Mouse (Mus musculus): Measurements from ENCODE around the gene Man1a2.

The Man1a2 gene

DNA sequence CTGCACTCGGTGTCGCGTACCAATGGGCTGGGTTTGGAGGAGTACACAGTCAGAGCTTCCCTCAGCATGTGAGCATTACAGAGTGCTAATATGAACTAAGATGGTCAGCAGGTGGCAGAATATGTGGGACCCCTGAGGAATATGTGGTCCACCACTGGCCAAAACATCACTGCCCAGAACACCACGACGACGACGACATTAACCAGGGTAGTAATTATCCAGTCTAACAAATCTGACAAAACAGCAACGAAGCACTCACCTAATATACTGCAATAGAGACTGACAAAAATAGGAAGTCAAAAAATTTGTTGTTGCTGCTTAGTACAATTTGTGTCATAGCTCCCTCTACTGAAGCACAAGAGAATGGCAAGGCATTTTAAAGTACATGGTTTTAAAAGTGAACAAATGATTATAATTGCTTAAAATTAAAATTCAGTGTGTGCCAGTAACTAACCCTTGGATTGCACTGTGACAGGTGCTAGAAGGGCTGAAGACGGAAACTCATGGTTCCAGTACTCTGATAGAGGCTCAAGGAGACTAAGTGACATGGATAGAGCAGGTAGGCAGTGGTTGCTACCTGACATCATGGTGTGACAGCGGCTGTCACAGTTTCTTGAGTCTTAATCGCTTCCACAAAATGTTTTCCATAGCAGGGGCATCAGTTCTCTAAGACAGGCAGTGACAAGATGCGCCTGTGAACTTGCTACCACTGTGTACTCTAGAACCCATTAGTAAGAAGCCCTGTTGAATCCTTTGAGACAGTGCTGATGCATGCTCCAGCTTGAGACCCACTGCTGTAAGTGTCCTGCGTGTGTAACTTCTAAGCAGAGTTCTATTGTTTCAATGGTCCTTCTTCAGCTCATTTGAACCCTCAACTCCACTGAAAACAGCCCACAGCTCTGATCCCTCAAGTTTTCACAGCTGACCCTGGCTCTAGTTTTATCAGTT lies 116.6 kb downstream of the Man1a2 start:
- no peak for DNase-seq (ENCODE audit: low spot score in 2 of 2)

DNA sequence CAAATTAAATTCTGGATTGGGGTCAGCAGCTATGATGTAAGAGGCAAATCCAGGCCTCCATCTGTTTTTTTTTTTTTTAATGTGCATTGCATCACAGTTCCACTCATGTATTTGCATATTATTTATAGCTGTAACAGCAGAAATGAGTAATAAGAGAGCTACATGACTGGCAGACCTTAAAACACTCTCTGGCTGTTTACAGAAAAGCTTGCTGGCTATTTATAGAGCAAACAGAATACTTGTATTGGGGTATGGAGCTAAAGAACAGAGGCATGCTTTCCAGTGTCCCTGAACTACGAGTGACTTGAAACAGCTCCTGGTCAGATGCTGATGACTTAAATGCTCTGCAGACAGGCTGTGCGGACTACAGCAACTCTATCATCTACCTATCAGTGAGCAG lies 121.7 kb downstream of the Man1a2 start:
- DNase-seq (ENCODE audit: low spot score in 2 of 2), result no peak

DNA sequence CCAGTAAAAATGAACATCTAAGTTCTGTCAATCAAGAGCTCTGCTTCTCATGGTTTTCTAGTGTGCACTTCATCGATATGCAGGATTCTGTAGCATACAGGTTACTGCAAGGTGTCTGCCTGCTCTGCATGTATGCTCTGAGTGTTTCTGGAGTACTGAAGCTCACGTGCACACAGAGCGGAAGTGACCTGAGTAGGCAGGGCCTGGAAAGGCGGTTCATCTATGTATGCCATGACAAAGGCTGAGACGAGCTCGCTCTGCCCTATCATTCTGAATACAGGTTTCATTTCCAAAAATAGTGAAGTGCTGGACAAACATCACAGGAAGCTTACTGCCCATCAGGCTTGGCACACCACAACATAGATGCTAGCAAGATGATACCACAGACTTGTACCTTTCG lies 122.8 kb downstream of the Man1a2 start:
- DNase-seq (ENCODE audit: low spot score in 2 of 2), result no peak

DNA sequence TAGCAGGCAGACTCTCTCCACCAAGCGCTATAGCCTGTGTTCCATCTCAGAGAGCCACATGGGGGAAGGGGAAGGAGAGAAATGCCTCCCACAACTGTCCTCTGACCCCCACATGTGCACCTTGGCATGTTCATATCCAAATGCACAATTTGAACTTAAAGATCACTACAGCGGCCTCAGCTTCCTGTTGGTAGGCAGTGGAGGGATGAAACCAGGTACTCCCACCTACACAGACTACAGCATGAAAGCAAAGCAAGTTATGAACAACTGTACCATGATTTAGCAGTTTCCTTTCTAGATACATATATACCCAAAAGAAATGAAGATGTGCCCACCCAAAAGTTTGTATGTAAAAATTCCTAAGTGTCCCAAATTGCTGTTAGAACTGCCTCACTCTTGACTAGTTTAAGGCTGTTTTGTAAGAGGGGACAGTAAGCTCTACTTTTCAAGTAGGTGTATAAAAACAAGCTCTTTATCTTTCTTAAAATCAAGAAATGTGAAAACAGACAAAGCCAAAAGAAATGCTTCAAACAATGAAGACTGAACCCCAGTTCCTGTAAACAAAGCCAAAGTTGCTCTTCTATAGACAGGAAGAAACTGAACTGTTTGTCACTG lies 123.6 kb downstream of the Man1a2 start:
- no peak for DNase-seq (ENCODE audit: low spot score in 2 of 2)

DNA sequence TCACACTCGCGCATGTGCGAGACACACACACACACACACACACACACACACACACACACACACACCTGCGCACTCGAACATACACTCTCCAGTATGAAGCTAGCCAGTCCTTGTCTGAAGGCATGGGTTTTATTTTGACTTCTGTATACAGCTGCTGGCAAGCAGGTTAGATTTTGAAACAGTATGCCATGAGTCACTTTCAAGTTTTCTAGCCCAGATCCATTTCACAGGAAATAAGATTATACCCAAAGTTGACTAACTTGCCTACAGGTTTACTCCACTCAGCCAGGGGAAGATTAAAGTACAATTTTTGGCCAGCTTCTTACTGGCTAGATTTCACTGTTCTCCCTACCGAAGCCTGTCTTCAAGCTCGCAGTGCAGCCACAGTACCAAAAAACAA lies 125.9 kb downstream of the Man1a2 start:
- DNase-seq (ENCODE audit: low spot score in 2 of 2), result no peak

DNA sequence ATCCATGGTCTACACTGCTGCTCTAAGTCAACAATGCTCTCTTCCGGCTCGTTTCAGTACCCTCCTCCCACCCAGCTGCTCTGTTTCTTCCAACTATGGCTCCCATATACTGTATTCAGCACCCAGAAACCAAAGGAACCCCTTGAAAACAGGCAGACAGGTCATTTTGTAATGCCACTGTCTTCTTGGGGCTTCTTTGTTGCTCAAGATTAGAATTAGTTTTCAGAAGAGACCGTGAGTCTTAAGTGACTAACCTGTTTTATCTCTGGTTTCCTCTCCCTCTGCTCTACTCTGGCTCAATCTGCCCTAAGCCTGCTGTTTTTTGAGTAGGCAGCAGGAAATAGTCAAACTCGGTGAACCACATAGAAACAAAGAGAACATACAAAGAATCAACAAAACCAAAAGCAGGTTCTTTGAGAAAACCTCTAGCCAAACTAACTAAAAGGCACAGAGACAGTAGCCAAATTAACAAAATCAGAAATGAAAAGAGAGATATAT lies 127.0 kb downstream of the Man1a2 start:
- no peak for DNase-seq (ENCODE audit: low spot score in 2 of 2)

DNA sequence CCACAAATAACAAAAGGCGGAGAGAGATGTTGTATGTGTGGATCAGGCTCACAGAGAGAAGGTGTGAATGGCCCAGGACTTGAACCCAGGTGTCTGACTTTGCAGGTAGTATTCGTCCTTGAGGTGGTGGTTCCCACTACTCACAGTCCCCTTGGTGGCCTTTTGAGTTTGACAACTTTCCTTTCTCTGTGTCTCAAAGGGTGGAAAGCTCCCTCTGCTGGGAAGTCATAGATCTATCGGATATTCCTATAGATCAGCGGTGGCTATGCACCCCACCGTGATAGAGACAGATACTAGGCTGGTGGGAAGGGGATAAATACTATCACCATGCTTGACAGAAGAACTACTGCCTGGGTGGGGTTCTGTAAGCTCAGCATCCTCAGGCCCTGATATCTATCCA lies 130.5 kb downstream of the Man1a2 start:
- no peak for DNase-seq (ENCODE audit: low spot score in 2 of 2)

DNA sequence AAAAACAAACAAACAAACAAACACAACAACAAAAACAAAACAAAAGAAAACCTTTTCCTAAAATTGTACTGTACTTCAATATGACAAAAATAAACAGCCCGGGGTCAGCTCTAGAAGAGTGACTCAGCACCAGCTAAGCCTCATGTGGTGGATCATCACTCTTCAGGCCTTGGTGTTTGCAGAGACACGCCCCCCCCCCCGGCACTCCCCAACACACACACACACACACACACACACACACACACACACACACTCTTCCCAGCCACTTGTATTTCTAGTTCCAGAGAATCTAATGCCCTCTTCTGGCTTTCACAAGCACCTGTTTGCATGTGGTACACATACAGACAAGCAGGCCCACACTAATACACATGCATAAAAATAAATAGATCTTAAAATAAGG lies 133.1 kb downstream of the Man1a2 start:
- DNase-seq (ENCODE audit: low spot score in 2 of 2), result no peak

DNA sequence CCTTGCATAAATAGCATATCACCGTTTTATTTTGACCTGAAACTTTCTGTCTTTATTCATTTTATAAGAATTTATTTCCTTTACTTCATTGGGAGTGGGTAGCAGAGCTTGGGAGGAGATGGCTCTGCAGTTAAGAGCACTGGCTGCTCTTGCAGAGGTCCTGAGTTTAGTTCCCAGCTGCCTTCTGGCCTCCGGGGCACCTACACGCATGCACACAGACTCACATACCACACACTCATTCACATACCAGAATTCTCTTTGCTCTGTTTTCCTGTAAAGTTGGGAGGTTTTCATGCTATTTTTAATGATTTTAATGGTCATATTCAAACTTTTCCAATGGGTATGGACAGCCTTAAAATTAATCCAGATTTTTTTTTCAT lies 137.4 kb downstream of the Man1a2 start:
- DNase-seq (ENCODE audit: low spot score in 2 of 2), result no peak

DNA sequence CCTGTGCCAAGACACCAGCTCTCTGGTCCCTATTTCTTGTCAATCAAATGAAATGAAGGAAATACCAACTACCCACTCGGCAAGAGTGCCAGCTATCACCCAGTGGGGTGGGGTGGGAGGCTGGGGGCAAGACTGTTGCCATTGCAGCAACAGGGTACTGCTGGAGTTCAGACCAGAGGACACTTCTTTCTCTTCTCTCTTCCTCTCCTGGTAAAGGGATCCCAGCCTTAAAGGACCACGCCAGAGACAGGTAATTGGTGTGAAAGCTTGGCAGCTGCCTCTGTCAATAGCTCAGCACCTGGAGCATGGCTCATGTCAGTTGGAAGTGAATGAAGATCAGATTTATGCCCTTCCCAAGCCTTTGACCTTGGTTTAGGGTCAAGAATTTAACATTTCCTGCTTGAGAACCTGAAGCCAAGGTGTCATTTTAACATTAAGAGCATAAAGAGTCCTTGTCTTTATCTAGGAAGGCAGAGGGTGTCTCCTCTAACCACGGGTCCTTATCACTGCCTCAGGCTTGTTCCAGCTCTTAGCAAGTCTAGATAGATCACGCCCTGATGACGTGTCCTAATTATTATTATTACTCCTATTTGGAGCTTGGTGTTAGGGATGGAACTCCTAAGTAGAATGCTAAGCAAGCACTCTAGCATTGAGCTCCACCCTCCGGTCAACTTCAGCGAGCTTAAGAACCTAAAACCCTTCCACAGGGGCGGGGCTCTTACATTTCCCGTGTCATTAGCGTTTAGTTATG lies 138.0 kb downstream of the Man1a2 start:
- peak in 1 of 2 experiments; percentile 28 for DNase-seq (ENCODE audit: low spot score in 2 of 2)

DNA sequence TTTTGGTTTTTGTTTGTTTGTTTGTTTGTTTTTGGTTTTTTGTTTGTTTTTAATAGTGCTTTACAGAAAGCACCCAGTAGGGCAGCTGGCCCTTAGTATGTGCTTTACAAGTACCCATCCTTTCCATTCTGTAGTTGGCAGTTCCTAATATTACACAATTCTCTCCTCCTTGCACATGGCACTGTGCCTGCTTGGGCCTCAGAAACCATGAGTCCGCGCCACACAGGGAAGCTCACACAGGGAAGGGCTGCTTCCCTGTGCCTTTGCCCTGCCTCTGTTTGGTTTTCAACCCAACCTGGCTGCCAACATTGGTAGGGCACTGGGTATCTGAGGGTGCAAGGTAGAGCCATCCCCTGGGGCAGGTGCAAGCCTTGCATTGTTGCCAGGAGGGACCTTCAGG lies 148.6 kb downstream of the Man1a2 start:
- no peak for DNase-seq (ENCODE audit: low spot score in 2 of 2)

DNA sequence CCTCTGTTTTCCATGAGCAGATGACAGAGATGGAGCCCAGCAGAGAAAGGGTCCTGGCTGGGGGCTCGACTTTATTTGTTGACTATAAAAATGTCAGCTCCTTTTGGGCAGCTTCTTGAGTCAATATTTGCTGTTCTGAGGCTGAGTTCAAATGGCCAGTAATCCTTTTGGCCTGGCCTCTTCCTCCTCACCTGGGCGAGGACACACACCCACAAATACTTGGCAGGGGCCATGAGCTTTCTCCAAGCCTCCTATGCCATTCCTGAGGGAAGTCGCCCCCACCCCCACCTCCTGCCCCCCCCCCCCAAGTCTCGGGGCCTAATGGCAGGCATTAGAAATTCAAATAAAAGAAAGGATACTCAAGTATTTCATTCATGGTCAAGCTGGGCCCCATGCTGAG lies 149.4 kb downstream of the Man1a2 start:
- DNase-seq (ENCODE audit: low spot score in 2 of 2), result no peak

DNA sequence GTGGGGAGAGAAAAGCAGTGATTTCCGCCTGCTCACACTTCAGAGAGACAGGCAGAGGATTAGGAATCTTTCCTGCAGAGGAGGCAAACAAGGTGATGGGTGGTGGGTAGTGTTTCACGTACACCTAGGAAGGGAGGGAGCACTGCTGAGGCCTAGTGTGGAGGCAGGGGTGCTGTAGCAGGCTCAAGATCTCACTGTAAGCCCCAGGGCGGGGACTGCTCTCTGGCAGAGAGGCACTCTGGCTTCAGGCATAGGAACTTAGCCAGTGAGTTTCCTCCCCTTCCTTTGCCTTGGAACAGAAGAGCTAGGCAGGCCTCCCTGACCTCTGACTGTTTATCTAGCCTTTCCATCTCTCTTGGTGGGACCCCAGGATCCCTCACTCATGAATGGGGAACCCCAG lies 150.0 kb downstream of the Man1a2 start:
- DNase-seq (ENCODE audit: low spot score in 2 of 2), result no peak

DNA sequence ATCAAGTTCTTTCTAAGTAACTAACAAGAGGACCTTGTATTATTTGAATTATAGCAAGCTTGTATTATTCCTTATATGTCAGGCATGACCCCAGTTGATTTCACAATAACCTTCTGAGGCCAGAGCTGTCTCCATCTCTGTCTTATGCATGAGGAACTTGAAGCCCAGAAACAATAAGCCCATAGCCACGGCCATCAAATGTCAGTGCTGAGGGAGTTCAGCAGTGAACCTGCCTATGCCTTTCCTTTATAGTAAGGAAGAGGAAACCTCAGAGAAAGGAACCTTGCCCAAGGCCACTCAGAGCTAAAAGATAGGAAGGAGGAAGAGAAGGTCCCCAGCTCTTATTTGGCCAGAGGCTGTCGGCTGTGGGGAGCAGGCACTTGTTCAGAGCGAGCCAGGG lies 150.9 kb downstream of the Man1a2 start:
- no peak for DNase-seq (ENCODE audit: low spot score in 2 of 2)

DNA sequence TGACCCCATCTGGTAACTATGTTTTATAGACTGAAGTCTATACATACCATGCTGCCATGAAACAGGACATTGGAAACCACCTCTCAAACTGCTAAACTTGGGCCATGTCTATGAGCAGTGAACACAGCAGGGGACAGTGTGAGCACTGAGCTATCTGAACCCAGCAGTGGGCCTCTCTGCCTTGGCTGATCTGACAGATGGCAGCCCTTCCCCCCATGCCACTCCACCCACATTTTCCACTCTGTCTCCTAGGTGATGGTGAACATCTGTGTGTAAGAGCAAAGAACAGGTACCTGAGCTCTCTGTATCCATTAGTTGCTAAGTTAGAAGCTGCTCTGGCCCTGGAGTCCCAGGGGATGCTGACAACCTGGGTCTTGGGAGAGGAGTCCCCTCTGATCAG lies 151.9 kb downstream of the Man1a2 start:
- no peak for DNase-seq (ENCODE audit: low spot score in 2 of 2)

DNA sequence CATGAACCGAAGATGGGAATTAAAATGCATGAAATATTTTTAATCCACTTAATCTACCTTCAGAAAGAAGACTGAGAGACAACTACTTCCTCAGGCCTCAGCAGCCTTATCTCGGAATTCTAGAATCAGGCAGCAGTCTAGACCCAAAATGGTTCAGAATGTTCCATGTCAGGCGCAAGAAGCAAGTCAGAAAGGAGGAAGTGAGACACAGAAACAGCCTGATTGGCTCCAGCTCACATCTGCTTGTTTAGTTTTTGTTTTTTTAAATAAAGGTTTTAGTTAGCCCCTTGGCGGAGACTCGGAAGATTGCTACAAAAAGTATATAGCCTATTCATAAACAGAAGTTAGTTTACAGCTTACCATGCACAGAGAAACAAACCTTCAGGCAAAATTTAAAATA lies 154.4 kb downstream of the Man1a2 start:
- no peak for DNase-seq (ENCODE audit: low spot score in 2 of 2)

DNA sequence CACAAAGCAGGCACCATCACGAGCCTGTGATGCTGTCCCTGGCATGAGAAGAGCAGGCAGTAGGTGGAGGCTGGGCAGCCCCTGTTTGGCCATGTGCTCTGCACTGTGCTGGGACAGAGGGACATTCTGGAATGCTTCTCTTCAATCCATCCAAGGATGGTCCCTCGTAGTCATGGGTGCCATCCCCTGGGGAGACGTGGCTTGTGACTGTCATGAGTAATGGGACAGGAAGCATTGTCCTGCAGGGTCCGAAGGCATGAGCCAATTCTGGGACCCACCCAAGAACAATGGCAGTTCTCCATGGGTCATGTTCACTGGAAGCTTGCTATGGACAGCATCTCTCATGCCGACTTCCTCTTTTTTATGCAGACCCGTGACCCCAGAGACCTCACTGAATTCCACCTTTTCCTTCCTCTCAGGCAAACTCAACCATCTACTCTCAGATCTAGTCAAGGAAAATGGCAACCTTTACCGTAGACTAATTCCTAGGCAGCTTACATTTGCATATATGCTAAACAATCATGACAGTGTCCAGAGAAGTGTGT lies 155.0 kb downstream of the Man1a2 start:
- no peak for DNase-seq (ENCODE audit: low spot score in 2 of 2)

DNA sequence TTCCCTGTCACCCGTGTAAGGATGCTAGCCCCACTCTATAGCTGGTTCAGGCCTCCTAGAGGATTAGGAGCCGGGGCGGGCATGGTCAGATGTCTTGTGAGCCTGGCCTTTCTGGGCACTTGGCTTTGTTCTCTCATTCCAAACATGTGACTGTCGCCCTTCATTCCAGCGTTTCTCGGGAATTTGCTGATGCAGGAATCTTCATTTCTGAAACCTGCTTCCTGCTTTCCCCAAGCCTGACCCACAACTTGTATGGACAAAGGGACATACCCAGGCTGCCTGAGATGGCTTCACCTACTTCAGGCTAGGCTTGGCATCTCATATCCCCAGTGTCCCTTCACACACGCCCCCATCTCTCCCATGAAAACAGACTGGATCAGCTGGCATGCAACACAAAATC lies 162.6 kb downstream of the Man1a2 start:
- DNase-seq (ENCODE audit: low spot score in 2 of 2), result no peak

DNA sequence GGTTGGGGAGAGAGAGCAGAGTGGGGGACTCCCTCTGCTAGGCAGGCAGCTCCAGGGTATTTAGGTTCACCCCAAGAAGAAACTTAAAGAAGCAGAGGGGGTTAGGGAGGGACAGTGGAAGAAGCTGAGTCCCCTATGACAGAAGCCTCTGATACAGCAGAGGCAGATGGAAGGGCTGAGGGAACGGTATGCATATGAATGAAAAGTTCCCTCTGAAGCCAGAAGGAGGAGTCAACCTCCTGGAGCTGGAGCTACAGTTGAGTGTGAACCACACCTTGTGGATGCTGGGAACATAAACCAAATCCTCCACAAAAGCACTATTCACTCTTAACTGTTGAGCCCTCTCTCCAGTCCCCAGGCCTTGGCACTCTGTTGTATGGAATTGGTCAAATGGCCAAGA lies 163.7 kb downstream of the Man1a2 start:
- DNase-seq (ENCODE audit: low spot score in 2 of 2), result no peak

DNA sequence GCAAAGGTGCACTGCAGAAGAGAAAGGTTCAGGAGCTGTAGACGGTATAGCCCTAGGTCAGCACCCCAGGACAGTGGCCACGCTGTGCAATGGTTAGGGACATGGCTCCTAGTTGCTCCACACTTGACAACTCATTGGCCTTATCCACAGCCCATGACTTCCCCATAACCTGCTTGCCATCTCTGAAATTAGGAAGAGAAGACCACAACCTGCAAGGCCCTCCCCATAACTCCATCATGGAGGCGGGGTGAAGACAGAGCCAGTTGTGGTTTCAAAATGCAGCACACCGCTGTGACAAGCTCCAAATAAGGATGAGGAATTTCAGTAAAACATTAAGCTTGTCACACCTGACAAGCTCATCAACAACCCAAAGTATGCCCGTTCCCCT lies 169.6 kb downstream of the Man1a2 start:
- DNase-seq (ENCODE audit: low spot score in 2 of 2), result no peak

DNA sequence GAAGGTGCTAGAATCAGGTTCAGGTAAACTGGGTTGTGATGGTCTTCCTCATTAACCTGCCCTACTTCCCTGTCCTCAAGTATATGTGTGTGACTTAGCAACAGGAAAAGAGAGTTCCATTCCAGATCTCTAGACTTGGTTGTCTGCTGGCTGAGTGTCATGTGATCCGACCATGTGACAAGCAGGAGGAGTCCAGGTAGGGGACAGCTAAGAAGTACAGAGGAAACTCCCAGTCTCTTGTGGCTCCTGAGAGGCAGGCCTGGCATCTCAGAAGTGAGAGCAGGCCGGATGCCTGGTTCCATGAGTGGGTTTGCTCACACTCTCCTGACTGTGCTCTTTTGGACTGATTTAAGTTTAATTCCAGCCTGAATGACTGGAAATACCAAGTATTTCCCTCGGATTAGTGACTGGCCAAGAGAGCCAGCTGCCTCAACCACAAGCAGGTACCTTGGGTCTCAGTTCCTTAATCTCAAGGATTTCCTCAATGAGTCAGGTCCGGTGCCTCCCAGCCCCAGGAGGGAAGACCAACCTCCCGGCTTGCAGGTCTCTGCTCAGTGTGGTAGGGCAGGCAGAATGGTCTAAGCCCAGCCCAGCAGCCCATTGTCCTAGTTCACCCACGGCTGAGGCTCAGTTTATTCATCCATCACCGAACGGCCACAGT lies 170.1 kb downstream of the Man1a2 start:
- no peak for DNase-seq (ENCODE audit: low spot score in 2 of 2)

Measured in spleen, postnatal 36 days (tissue).